Mouse (Mus musculus) B cell, adult 67 days (primary cell): Measurements from ENCODE around the gene Zbtb12. TPM values are rescaled to one million over a fixed set of nuclear protein-coding genes. Genes with fewer than 3 reads are reported as not detected.

Experiments
- total RNA-seq, 2 experiments: library from RNA; stranded (reverse); gene quantifications; 4 replicates each; pipeline ENCODE4 v1.2.4; 2023

Gene Zbtb12
- 10 to 100 TPM in 1 of 2 experiments, 1 to 10 TPM in 1; 9.4 to 13.1 TPM for total RNA-seq

GRCm38 (mm10) chr17:34879336-34879879, at the start of gene Zbtb12:
Gene Zbtb12 (plus strand): TSS chr17:34879483.

GRCm38 (mm10) chr17:34836856-34837221, 42.4 kb upstream of the Zbtb12 start, which contains the start of the genes Stk19 and Dxo:
Gene Stk19 (minus strand): TSS chr17:34836945.
Gene Dxo (plus strand): TSS chr17:34837019.

GRCm38 (mm10) chr17:34849722-34850516, 29.4 kb upstream of the Zbtb12 start, which contains the start of the genes Skiv2l and Nelfe:
Gene Skiv2l (minus strand): TSS chr17:34850210.
Gene Nelfe (plus strand): TSS chr17:34850391.

DNA sequence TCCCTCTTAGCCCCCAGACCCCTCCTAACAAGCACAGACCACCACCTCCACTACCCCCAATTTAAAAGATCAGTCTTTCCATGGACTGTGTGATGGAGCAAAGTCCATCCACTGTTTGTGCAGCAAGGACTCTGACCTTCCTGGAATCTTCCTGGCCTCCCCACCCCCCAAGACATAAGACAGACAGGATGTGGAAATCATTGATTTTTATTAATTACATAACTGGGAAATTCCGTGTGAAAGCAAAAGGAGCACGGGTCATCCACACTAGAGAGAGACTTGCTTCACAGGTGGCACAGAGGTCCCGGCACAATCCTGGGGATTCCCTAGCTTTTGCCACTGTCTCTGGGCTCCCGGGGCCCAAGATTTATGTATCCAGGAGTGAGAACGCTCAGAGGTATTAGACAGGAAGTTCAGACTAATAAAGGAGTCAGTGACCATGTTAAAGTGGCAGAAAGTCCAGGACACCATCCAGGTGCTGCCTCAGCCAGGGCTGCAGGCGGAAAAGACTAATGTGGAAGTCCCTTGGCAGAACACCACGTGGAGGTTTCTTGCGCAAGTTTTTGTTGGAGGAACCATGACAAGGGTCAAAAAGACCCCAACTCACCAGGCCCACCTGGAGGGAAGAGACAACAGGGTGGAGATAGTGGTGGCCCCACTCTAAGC, 16.7 kb upstream of the Zbtb12 start, which contains the start of gene Cfb:
Cfb (minus strand) TSS at position 103 of the 666 bp plus-strand sequence.

GRCm38 (mm10) chr17:34881683-34882310, 2.5 kb downstream of the Zbtb12 start, which contains the start of gene Gm20547:
Gene Gm20547 (minus strand): TSS chr17:34882042.

GRCm38 (mm10) chr17:34898160-34898586, 18.9 kb downstream of the Zbtb12 start, which contains the start of the genes C2 and Ehmt2:
Gene C2 (minus strand): TSS chr17:34898265.
Gene Ehmt2 (plus strand): TSS chr17:34898469.

DNA sequence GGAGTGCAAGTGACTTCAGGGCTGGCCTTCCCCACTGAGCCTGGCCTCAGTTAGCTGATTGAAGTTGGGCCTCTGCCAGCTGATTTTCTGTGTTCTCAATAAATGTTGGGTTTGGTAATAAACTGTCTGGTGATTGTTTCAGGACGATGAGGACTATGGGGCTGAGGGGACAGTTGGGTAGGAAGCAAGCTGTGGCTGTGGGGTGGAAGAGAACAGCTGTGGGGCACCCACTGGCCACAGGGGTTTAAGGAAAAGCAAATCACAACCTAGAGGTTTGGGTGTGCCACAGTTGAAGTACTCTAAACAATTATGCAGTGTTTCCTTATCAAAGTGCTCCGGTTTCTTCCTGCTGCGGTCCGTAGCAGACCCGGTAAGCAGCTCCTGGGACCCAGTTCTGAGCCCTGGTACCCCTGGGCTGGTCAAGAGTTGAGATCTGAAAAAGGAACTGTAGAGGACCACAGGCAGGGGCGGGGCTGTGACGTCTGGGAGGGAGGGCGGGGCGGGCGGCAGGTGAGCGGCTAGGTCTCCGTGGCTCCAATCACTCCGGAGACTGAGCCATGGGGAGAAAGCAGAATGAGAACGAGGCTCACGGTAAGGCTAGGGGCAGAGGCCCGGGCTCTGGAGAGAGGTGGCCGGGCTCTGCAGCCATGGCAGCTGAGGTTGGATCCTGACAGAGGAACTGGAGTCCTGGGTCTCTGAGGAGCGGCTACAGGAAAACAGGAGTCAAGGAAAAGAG, 34.8 kb downstream of the Zbtb12 start, which contains the start of gene Slc44a4:
Slc44a4 (plus strand) TSS at position 537 of the 736 bp plus-strand sequence.

DNA sequence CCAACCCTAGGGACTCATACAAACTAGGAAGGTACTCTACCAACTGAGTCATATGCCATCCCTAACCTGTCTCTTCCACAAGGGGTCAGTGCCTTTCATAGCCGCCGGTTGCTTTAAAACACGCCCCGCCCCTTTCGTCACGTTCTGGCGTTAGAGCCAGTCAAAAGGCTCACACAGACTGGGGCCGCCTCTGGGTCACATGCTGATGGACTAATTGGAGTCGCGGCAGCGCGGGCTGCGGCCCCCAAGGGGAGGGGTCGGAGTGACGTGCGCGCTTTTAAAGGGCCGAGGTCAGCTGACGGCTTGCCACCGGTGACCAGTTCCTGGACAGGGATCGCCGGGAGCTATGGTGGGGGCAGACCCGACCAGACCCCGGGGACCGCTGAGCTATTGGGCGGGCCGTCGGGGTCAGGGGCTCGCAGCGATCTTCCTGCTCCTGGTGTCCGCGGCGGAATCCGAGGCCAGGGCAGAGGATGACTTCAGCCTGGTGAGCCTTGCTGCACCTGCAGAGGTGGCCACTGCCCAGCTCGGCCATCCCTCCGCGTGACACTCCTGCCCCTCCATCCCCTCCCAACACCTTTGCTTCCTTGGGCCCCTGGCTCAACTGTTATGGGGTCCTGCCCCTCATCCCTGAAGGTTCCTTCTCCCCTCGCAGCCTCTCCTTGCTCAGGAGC, 51.9 kb downstream of the Zbtb12 start, which contains the start of gene Neu1:
Neu1 (plus strand) TSS at position 193 of the 674 bp plus-strand sequence.

Other genes with a start within 250 kb of the Zbtb12 start
- gene Prrt1, start 249.9 kb upstream of the Zbtb12 start, total RNA-seq, result not detected
- 1 to 10 TPM; 2.9 to 5.3 TPM for gene Fkbpl, start 234.7 kb upstream of the Zbtb12 start, total RNA-seq
- 10 to 100 TPM; 81.4 to 84.7 TPM for gene Atf6b, start 232.3 kb upstream of the Zbtb12 start, total RNA-seq
- gene Tnxb, start 208.9 kb upstream of the Zbtb12 start, total RNA-seq, result not detected
- 1 to 10 TPM in 1 of 2 experiments, under 1 TPM in 1; 0.47 to 1.2 TPM for gene C4b, start 135.6 kb upstream of the Zbtb12 start, total RNA-seq
- gene Cyp21a1, start 74.9 kb upstream of the Zbtb12 start, total RNA-seq, result not detected
- 10 to 100 TPM; 57.8 to 67.8 TPM for gene Stk19, start 42.5 kb upstream of the Zbtb12 start, total RNA-seq
- 10 to 100 TPM; 87.2 to 90.1 TPM for gene Dxo, start 42.5 kb upstream of the Zbtb12 start, total RNA-seq
- gene Skiv2l, start 29.3 kb upstream of the Zbtb12 start, total RNA-seq, result 100 to 1,000 TPM; 106 to 113 TPM
- gene Nelfe, start 29.1 kb upstream of the Zbtb12 start, total RNA-seq, result 10 to 100 TPM; 32.7 to 37.8 TPM
- gene Cfb, start 17.0 kb upstream of the Zbtb12 start, total RNA-seq, result under 1 TPM in 1 of 2 experiments, not detected in 1; 0.41 TPM
- not detected for gene Gm20547, start 2.6 kb downstream of the Zbtb12 start, total RNA-seq
- 1 to 10 TPM; 2.4 to 2.6 TPM for gene C2, start 18.8 kb downstream of the Zbtb12 start, total RNA-seq
- 100 to 1,000 TPM; 169 to 178 TPM for gene Ehmt2, start 19.0 kb downstream of the Zbtb12 start, total RNA-seq
- not detected for gene Slc44a4, start 35.0 kb downstream of the Zbtb12 start, total RNA-seq
- gene Neu1, start 51.8 kb downstream of the Zbtb12 start, total RNA-seq, result 10 to 100 TPM; 64.3 to 86.9 TPM
- 100 to 1,000 TPM in 1 of 2 experiments, 1 to 10 TPM in 1; 9.1 to 108 TPM for gene Hspa1b, start 79.8 kb downstream of the Zbtb12 start, total RNA-seq
- gene Gm20481, start 90.4 kb downstream of the Zbtb12 start, total RNA-seq, result not detected
- gene Hspa1a, start 92.7 kb downstream of the Zbtb12 start, total RNA-seq, result 10 to 100 TPM in 1 of 2 experiments, 1 to 10 TPM in 1; 3.8 to 37.9 TPM
- not detected for gene Hspa1l, start 93.2 kb downstream of the Zbtb12 start, total RNA-seq
- gene Lsm2, start 102.4 kb downstream of the Zbtb12 start, total RNA-seq, result 10 to 100 TPM; 32.1 to 32.7 TPM
- 100 to 1,000 TPM; 290 to 310 TPM for gene Vars, start 121.5 kb downstream of the Zbtb12 start, total RNA-seq
- under 1 TPM; 0.50 to 0.75 TPM for gene Vwa7, start 137.1 kb downstream of the Zbtb12 start, total RNA-seq
- gene Sapcd1, start 148.5 kb downstream of the Zbtb12 start, total RNA-seq, result 1 to 10 TPM; 4.8 to 5.7 TPM
- gene Msh5, start 167.3 kb downstream of the Zbtb12 start, total RNA-seq, result 10 to 100 TPM in 1 of 2 experiments, 1 to 10 TPM in 1; 9.7 to 13.8 TPM
- gene Clic1, start 170.5 kb downstream of the Zbtb12 start, total RNA-seq, result 100 to 1,000 TPM; 210 to 218 TPM
- 1 to 10 TPM; 3.4 to 5.2 TPM for gene Ddah2, start 179.6 kb downstream of the Zbtb12 start, total RNA-seq
- gene Ly6g6c, start 185.9 kb downstream of the Zbtb12 start, total RNA-seq, result not detected
- not detected for gene Mpig6b, start 186.7 kb downstream of the Zbtb12 start, total RNA-seq
- not detected for gene Ly6g6e, start 197.4 kb downstream of the Zbtb12 start, total RNA-seq
- not detected for gene Ly6g6d, start 198.6 kb downstream of the Zbtb12 start, total RNA-seq
- not detected for gene Ly6g6f, start 206.1 kb downstream of the Zbtb12 start, total RNA-seq
- 10 to 100 TPM; 71.6 to 74.8 TPM for gene Abhd16a, start 209.8 kb downstream of the Zbtb12 start, total RNA-seq
- gene Ly6g5c, start 228.8 kb downstream of the Zbtb12 start, total RNA-seq, result not detected
- gene Ly6g5b, start 235.9 kb downstream of the Zbtb12 start, total RNA-seq, result 1 to 10 TPM; 1.5 to 1.7 TPM
- gene Gpank1, start 242.0 kb downstream of the Zbtb12 start, total RNA-seq, result 10 to 100 TPM; 31.1 to 34.0 TPM
- 100 to 1,000 TPM; 126 to 147 TPM for gene Csnk2b, start 242.6 kb downstream of the Zbtb12 start, total RNA-seq
- gene D17H6S53E, start 246.9 kb downstream of the Zbtb12 start, total RNA-seq, result 10 to 100 TPM; 16.6 to 25.1 TPM